Mouse (Mus musculus) ES-Bruce4 (cell line): ENCODE data around the gene Rab31.

Experiments used
- CTCF ChIP-seq: IDR thresholded peaks from one replicate; pipeline ENCODE4 v1.8.1; 2011; ENCODE audit warnings: low read depth, low read length
- EP300 ChIP-seq: IDR thresholded peaks from 2 replicates; pipeline ENCODE4 v1.6.1; 2011; ENCODE audit warnings: low read depth, low read length; ENCODE audit not compliant: insufficient read depth
- POLR2A ChIP-seq: IDR thresholded peaks from one replicate; pipeline ENCODE4 v1.8.1; 2011; ENCODE audit warnings: low read length; ENCODE audit not compliant: insufficient read depth

DNA sequence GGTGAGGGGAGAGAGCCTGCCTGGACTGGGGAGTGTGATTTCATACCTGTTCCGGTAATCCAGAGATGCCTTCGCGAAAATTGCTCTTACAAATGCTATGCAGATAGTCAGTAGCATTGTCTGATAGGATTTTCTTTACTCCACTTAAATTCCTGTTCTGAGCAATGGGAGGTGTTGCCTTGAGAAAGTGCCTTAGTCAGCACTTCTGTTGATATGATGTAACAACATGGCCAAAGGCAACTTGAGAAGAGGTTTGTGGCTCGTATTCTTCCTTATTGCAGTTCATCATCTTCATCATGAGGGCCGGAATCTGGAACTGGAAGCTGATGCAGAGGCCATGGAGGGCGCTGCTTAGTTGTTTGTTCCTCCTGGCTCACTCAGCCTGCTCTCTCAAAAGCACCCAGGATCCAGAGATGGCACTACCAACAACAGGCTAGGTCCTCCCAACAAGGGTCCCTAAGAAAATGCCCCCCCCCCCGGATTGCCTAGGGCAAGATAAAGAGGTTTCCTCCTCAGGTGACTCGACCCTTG, 12.1 kb upstream of the Rab31 start:
- TF ChIP-seq POLR2A = no peak
- TF ChIP-seq CTCF = no peak
- no peak for TF ChIP-seq EP300
